Mouse (Mus musculus): ENCODE data around the gene Rnase2b.
"Not testable (repeated sequence)": the region's sequence is repeated elsewhere in the genome, so short reads cannot be mapped to it uniquely, and the experiment has no call there.

GRCm38 (mm10) chr14:51163323-51163722 lies 1.3 kb downstream of the Rnase2b start:
- not testable (repeated sequence) for TF ChIP-seq CTCF (IDR thresholded peaks at IDR 0.05; ENCODE audit: low read depth, low read length); POLR2A (IDR thresholded peaks at IDR 0.05; ENCODE audit: borderline replicate concordance, low read depth, low read length)

All from bone marrow macrophage, adult 2 months (primary cell).